Mouse (Mus musculus): ENCODE results near the gene Npdc1.

GRCm38 (mm10) chr2:25408908-25409307, 9.8 kb downstream of the Npdc1 start:
- no peak for TF ChIP-seq POLR2A (IDR thresholded peaks at IDR 0.05; ENCODE audit: borderline replicate concordance, low read depth, low read length)
- no peak for TF ChIP-seq CTCF (IDR thresholded peaks at IDR 0.05; ENCODE audit: low read depth, low read length)
